ENCODE assay signal across 9 mouse cellular contexts in the genomic region with DNA sequence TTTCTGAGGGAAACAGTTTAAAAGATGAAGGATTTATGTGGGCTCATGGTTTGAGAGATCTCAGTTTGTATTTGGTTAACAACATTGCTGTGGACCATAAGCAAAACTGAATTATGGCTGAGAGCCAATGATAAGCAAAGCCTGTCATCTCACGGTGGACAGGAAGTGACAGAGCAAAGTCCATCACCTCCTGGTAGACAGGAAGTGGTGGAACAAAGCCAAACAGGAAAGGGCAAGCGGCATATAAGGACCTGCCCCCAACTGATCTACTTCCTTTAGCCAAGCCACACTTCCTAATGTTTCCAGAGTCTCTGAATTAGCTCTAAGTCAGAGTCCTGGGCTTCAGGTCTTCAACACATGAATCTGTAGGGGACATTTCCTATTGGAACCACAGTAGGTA. TPM values are rescaled to one million over a fixed set of nuclear protein-coding genes. Genes with fewer than 3 reads are reported as not detected.
DNase-seq lines count a peak whose midpoint lies in the region; ATAC-seq lines count a peak whose summit lies in the region.
"Had no signal": no experiment of that assay in that cellular context is flagged by ENCODE, and none has a peak within 500 bp of the region (broad histone marks: within the 10 kb centered on the region; RNA-seq: fewer than 3 reads in every experiment).

No protein-coding gene starts in this region.

- no peak overlapping the region for H3K4me2 ChIP-seq in heart, embryonic 11.5 days
- no peak overlapping the region for H3K4me2 ChIP-seq in forebrain, embryonic 14.5 days (ENCODE audit: low read length)
- H3K4me2 ChIP-seq: midbrain, embryonic 15.5 days had no signal

- no peak overlapping the region for H3K4me3 ChIP-seq in heart, embryonic 11.5 days (ENCODE audit: low read depth, low read length)
- H3K4me3 ChIP-seq in forebrain, embryonic 14.5 days (ENCODE audit: low read depth, low read length): no peak overlapping the region
- H3K4me3 ChIP-seq: midbrain, embryonic 15.5 days had no signal

- peak; percentile 37 for ATAC-seq in heart, embryonic 11.5 days (replicated peaks; ENCODE audit: insufficient number of reproducible peaks, low FRiP score, low TSS enrichment)
- ATAC-seq in forebrain, embryonic 14.5 days: no peak
- ATAC-seq: midbrain, embryonic 15.5 days had no signal

- peak; percentile 66 for DNase-seq in MEL-GATA-1-ER (ENCODE audit: extremely low read depth, low read depth)
- peak; percentile 70 for DNase-seq in kidney, postnatal 14 days
- peak; percentile 84 for DNase-seq in lung, postnatal 36 days
- DNase-seq in forebrain, embryonic 14.5 days (ENCODE audit: low spot score): no peak
- no peak for DNase-seq in left cerebral cortex, adult 9 months (ENCODE audit: low spot score in 2 of 2)
- no peak for DNase-seq in layer of hippocampus, postnatal 10 days (ENCODE audit: low spot score in 2 of 2)
- DNase-seq: cerebellum, adult 11 months had no signal

- no peak overlapping the region for H3K9ac ChIP-seq in heart, embryonic 11.5 days (ENCODE audit: low read depth, low read length)
- H3K9ac ChIP-seq in forebrain, embryonic 14.5 days (ENCODE audit: low read length): no peak overlapping the region
- H3K9ac ChIP-seq: midbrain, embryonic 15.5 days had no signal

- no peaks in the 10 kb centered on the region for H3K36me3 ChIP-seq in heart, embryonic 11.5 days (ENCODE audit: control insufficient read depth, insufficient read depth, low read length)
- no peaks in the 10 kb centered on the region for H3K36me3 ChIP-seq in forebrain, embryonic 14.5 days (ENCODE audit: control insufficient read depth, insufficient read depth, low read length)
- H3K36me3 ChIP-seq: midbrain, embryonic 15.5 days had no signal

- H3K9me3 ChIP-seq in heart, embryonic 11.5 days (replicated peaks; ENCODE audit: control insufficient read depth, low read length): no peaks in the 10 kb centered on the region
- no peaks in the 10 kb centered on the region for H3K9me3 ChIP-seq in forebrain, embryonic 14.5 days (replicated peaks; ENCODE audit: control insufficient read depth, low read length)
- H3K9me3 ChIP-seq: midbrain, embryonic 15.5 days had no signal

- 39% methylated on average over 2 of the region's 2 CpGs for WGBS in heart, embryonic 11.5 days (ENCODE audit: insufficient replicate concordance)
- WGBS in forebrain, embryonic 14.5 days: 95% methylated on average over 2 of the region's 2 CpGs

- H3K27me3 ChIP-seq in heart, embryonic 11.5 days (ENCODE audit: control insufficient read depth, insufficient read depth, low read length): no peaks in the 10 kb centered on the region
- H3K27me3 ChIP-seq in forebrain, embryonic 14.5 days (replicated peaks; ENCODE audit: control insufficient read depth, insufficient read depth, low read length): no peaks in the 10 kb centered on the region
- H3K27me3 ChIP-seq: midbrain, embryonic 15.5 days had no signal

- peaks cover 10% of the 10 kb centered on the region for H3K4me1 ChIP-seq in heart, embryonic 11.5 days (ENCODE audit: control insufficient read depth, insufficient read depth, low read length)
- H3K4me1 ChIP-seq in forebrain, embryonic 14.5 days (ENCODE audit: control insufficient read depth, insufficient read depth, low read length): no peaks in the 10 kb centered on the region
- H3K4me1 ChIP-seq: midbrain, embryonic 15.5 days had no signal

- peak overlapping the region; percentile 58 for H3K27ac ChIP-seq in heart, embryonic 11.5 days (ENCODE audit: low read depth, low read length)
- H3K27ac ChIP-seq in forebrain, embryonic 14.5 days (ENCODE audit: low read depth, low read length): no peak overlapping the region
- H3K27ac ChIP-seq: midbrain, embryonic 15.5 days had no signal

RNA-seq across cellular contexts. Expression of a gene that starts 37.1 kb away (rescaled TPM):
- polyA plus RNA-seq in heart, embryonic 11.5 days (2014; fragmentation: Nextera tagmentation; extraction: Ambion mirVana): 8.8 and 10.2 TPM in 2 replicates
- 1.9 and 2.9 TPM in 2 replicates for polyA plus RNA-seq in forebrain, embryonic 14.5 days (2014; fragmentation: Nextera tagmentation; extraction: Ambion mirVana)
- 1 to 10 TPM; 3.5 to 3.8 TPM for total RNA-seq in layer of hippocampus, postnatal 10 days (2021)

Comparison
In these comparisons a context has a peak if more than half of its experiments do, and no peak if none do; other contexts are left out.
1. DNase-seq: peak in MEL-GATA-1-ER (single experiment), kidney, postnatal 14 days (single experiment) and lung, postnatal 36 days (single experiment); none in forebrain, embryonic 14.5 days (single experiment), left cerebral cortex, adult 9 months (0 of 2) and layer of hippocampus, postnatal 10 days (0 of 2).